Mouse (Mus musculus) thymus, postnatal 14 days (tissue): ENCODE data around the gene Tgm5.
A peak's percentile ranks its signal among the peaks of the same experiment; 100 is the strongest.
"Not testable (repeated sequence)": the region's sequence is repeated elsewhere in the genome, so short reads cannot be mapped to it uniquely, and the experiment has no call there.

ENCODE experiments used
- DNase-seq: peaks from one replicate; pipeline ENCODE4 v3.0.0; 2021

Tgm5 gene

GRCm38 (mm10) chr2:121085480-121086185, at the start of gene Tgm5:
Tgm5 (minus strand) TSS chr2:121085841.
- DNase-seq: no peak

DNA sequence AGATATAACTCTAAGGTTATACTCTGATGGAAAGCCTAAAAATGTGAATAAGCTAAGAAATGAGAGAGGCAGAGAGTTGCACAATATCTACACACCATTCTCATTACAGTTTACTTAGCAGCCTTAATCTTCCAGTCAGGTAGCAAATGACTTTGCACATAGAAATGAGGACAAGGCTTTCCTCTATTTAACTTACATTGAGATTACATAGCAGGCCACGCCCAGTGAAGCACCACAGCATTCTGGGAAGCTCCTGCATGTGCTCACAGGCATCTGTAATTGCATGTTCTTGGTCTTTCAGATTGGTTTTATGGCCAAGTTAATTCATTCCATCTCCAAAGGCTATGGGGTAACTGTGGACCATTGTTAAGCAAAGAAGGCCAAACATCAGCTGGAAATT, 47.2 kb upstream of the Tgm5 start:
- DNase-seq: no peak

GRCm38 (mm10) chr2:121128865-121129620, 43.4 kb upstream of the Tgm5 start:
- no peak for DNase-seq

DNA sequence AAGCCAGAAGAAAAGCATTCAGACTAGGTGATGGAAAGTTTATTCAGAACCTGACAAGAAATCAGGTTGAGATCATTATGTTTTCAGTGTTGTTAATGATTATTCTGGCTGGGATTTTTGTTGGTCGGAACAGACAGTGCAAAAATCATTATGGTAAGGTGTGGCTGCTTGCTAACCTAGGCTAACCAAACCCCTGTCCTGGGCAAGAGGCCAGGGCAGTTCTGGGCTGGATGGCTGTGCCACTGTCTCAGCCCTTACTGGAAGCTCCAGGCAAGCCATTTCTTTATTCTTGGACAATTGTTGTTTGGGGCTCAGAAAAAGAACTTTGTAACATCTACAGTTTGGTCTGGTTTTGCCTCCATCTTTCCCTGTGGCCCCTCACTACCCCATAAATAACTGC, 41.9 kb upstream of the Tgm5 start:
- DNase-seq: no peak

DNA sequence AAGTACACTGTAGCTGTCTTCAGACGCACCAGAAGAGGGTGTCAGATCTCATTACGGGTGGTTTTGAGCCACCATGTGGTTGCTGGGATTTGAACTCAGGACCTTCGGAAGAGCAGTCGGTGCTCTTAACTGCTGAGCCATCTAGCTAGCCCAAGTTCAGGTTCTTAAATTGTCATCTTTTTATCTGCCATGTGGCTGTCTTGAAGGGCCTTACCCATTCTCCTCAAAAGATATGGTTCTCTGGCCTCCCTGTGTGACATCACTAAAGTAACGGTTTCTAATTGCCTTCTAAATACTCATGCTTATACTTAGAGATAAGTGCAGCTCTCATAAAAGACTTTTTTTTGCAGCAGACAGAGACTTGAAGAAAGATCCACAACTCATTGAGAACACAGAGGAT, 40.7 kb upstream of the Tgm5 start:
- DNase-seq: not testable (repeated sequence)

GRCm38 (mm10) chr2:121119260-121119659, 33.6 kb upstream of the Tgm5 start:
- no peak for DNase-seq

DNA sequence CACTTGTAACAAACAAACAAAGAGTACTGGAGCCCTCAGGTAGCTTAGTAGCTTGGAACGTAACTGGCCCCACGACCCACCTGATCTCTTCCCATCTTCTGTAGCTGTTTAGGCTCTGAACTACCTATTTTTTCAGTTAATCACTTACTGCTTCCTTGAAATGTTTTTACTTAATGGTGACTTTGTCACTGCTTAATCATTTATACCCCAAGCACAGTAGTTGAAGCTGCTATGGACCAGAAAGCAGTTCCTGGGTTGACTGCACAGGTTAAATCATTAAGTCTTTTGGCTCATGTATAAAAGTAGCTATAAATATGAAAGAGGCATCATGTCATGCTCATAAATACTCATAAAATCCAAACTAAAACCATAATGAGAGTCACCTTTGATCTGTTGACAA, 29.8 kb upstream of the Tgm5 start:
- no peak for DNase-seq

DNA sequence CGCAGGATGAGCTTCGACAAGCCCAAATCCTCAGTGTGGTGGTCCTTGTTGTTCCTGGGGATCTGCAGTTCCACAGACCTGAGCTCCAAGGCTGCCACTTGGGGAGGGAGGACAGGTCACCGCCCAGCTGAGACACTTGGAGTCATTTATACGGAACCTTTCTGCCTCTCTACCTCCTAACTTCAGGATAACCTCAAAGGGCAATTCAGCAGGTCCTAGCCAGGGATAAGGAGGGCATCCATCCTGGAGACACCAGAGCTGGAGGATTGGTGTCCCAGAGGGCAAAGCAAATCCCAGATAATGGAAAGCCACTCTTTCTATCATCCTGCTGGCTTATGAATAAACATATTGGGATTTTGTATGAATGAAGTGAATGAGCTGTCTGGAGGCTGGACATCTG, 24.1 kb upstream of the Tgm5 start, which contains the start of gene Tgm7:
Gene Tgm7, minus strand, starts transcription at position 101 of the 400 bp plus-strand sequence.
- DNase-seq: no peak

DNA sequence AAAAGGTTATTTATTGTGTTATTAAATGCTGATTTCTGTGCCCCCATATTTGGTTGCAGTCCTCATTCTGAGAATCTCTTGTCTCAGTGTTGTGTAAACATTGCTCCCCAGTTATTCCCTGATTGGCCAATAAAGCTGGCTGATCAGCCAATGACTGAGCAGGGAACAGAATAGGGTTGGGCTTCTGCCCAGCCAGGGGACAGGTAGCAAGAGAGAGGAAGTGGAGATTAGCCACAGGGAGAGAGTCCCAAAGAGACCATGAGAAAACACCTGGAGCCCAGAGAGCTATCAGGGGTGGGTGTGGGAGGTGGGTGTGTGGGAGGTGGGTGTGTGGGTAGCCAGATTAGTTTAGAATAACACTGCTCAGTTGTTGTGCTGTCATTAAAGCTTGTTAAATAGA, 20.3 kb upstream of the Tgm5 start:
- no peak for DNase-seq

GRCm38 (mm10) chr2:121102051-121102450, 16.4 kb upstream of the Tgm5 start:
- DNase-seq: peak; percentile 73

DNA sequence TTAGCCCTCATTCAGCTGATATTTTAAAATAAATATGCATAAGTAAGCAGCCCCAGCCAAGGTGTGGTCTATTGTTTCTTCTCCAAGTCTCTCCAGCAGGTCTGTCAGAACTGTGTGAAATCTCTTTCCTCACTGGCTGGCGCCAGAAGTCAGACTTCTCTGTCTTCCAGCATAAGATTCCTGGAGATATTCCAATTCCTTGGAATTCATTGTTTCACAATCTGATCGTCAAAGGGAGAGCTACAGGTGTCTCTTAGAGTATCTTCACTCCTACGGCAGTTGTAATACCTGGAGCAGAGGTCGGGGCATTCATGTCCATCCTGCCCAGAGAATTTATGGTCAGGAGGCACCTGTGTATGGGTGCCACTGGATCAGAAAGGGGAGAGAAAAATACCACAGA, 4.1 kb upstream of the Tgm5 start:
- DNase-seq: no peak

DNA sequence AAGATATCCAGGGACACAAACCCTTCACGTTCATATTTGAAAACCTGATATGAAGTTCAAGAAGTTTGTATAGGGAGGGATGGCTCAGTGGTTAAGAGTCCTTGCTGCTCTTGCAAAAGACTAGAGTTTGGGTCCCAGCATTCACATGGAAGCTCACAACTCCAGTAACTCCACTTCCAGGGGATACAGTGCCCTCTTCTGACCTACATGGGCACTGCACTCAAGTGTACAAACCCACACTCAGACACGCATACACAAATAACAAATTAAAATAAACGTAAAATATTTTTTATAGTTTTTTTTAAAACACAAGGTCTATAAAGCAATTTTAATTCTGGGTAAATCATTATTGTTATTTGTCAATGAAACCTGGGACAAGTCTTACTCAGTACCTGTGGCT, 2.9 kb upstream of the Tgm5 start:
- no peak for DNase-seq

DNA sequence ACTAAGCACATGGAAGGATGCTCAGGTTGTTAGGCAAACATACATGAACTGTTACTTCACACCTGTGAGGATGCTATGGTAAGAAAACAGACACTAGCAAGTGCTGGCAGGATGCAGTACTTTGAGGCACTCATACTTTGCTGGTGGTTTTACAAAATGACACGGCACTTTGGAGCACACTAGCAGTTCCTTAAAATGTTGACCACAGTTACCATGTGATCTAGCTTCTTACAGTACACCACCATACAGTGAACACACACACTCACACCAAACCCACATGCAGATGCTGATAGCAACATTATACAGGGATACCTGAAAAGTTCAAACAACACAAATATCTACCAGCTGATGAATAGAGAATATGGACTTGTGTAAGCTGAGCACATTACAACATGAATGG, 3.0 kb downstream of the Tgm5 start:
- no peak for DNase-seq

GRCm38 (mm10) chr2:121074747-121075146, 10.9 kb downstream of the Tgm5 start:
- DNase-seq: no peak

- DNase-seq: no peak
Measured at GRCm38 (mm10) chr2:121071871-121072270, 13.8 kb downstream of the Tgm5 start.

DNA sequence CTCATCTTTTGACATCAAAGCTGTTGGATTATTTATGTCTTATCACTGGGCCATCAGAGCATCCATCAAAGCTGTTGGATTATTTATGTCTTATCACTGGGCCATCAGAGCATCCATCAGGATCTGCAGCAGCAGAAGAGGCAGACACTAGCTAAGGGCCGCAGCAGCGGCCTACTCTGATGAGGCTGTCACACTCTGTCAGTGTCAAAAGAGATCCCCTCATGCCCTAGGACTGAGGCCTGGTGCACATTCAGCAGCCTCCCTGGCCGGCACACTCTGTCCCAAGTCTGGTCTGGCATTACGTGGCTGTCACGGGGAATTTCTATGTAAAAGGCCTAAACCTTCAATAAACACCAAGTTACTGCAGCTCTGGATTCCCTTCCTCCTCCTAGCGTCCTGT, 16.1 kb downstream of the Tgm5 start:
- no peak for DNase-seq

- peak; percentile 52 for DNase-seq
Measured at GRCm38 (mm10) chr2:121067116-121067515, 18.5 kb downstream of the Tgm5 start.

DNA sequence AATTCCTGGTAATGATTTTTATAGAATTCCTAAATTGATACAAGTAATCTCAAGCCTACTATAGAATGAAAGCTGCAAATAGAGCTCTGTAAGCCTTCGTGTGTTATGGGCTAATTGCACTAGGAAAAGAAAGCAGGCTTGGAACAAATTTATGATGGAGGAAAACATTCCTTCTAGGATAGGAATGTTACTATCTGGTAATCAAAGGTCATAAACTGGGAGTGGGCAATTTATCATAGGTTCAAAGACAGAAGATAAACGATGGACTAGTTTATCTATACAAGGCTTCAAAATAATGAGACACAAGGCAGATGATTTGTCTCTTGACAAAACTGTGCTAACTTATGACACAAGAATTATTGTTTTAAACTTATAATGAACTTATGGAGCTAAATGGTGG, 24.3 kb downstream of the Tgm5 start:
- no peak for DNase-seq

DNA sequence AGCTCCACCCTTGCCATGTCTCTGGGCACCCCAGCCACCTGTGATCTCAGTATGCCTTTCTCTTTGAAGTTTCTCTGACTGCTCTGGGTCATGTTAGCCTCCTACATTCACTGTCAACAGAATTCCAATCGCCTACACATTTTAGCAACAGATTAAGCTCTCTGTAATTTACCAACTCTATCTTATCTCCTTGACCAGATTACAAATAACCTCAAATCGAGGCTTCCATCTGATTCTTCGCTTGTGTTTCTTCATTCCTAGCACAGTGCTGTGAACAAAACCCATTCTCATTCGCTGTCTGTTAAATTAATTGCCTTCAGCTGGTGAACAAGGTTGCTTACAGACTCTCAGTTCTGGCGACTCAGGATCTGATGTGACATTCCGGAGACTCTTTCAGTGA, 27.6 kb downstream of the Tgm5 start:
- DNase-seq: no peak

DNA sequence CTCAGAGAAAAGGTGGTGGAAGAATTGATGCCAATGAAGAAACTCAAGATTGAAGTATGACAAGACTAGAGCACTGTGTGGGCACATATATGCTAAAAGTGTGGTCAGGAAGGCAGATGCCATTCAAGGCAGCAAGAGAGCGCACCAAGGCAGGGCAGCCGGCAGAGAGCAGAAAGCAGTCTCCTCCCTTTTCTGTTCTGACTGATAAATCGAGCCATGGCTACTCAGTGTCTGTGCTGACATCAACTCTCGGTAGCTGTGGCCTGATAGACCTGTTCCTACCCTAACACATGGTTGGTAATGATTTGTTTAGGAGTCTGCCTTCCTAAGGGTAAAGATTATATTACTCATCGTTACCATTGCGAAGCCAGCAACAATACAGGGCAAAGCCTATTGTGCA, 29.7 kb downstream of the Tgm5 start:
- no peak for DNase-seq

DNA sequence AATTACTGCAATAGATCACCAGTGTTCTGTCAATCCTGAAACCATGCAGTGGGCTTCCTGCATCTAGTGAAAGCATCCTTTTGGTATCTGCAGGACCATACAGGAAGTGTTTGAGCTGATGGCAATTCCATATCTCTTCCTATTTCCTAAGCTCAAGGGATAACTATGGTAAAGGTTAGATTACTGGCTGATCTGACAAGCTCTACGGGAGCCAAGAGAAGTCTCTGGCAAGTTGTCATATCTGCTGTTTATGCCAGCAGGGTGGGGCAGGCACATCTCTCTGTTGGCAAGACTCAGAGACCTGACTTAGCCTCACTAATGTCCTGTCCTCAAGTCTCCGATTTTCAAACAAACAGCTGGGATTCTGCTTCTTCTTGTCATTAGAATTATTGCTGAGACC, 31.6 kb downstream of the Tgm5 start:
- no peak for DNase-seq

GRCm38 (mm10) chr2:121052176-121052575, 33.5 kb downstream of the Tgm5 start:
- DNase-seq: no peak

- DNase-seq: no peak
Measured at GRCm38 (mm10) chr2:121045653-121046052, 40.0 kb downstream of the Tgm5 start.

DNA sequence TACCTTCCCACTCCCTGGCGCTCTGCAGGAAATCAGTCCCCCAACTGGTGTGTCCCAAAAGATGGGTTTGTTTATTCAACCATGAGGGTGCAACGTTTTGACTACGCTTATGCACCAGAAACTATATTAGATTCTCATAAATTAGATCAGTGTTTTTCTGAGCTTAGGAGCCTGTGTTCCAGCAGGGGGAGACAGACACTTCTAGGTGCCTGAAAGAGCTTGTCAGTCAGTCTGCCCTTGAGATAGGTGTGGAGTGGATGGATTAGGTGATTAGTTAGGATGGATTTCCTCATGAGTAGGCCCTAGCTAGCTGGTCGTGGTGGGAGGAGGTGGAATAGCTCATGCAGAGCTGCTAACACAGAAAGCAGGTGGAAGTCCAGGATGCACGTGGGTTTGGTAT, 44.5 kb downstream of the Tgm5 start:
- peak; percentile 45 for DNase-seq

GRCm38 (mm10) chr2:121039382-121039781, 46.3 kb downstream of the Tgm5 start:
- no peak for DNase-seq
